In genomic region chr12:69300391-69300790, GRCm38 (mm10) we compare ENCODE assay signal across 22 mouse cellular contexts.
"Had no signal": no experiment of that assay in that cellular context is flagged by ENCODE, and none has a peak within 500 bp of the region (broad histone marks: within the 10 kb centered on the region; RNA-seq: fewer than 3 reads in every experiment).

No protein-coding gene starts in this region.

- H3K27ac ChIP-seq: heart, embryonic 10.5 days; hindbrain, embryonic 13.5 days; hindbrain, embryonic 15.5 days; hindbrain, postnatal 0 days; kidney, embryonic 15.5 days; limb, embryonic 13.5 days; limb, embryonic 15.5 days; liver, embryonic 15.5 days had no signal

- ATAC-seq: hindbrain, postnatal 0 days had no signal

- DNase-seq: gastrocnemius, postnatal 14 days; gastrocnemius, postnatal 36 days; heart, adult 18-20 months; heart, postnatal 10 days; heart, postnatal 36 days; kidney, adult 11 months; kidney, adult 2 months; kidney, adult 9 months; kidney, postnatal 14 days; kidney, postnatal 36 days; layer of hippocampus, adult 9-11 months; layer of hippocampus, postnatal 36 days; left cerebral cortex, postnatal 4 days had no signal

- H3K9me3 ChIP-seq: heart, embryonic 10.5 days; heart, embryonic 12.5 days; hindbrain, embryonic 13.5 days; hindbrain, embryonic 15.5 days; kidney, embryonic 15.5 days; limb, embryonic 13.5 days; limb, embryonic 15.5 days; liver, embryonic 15.5 days had no signal

- H3K4me2 ChIP-seq: heart, embryonic 12.5 days; hindbrain, embryonic 13.5 days; hindbrain, embryonic 15.5 days; kidney, embryonic 15.5 days; limb, embryonic 13.5 days; limb, embryonic 15.5 days; liver, embryonic 15.5 days had no signal

- H3K27me3 ChIP-seq: heart, embryonic 12.5 days; hindbrain, embryonic 13.5 days; hindbrain, embryonic 15.5 days; kidney, embryonic 15.5 days; limb, embryonic 13.5 days; limb, embryonic 15.5 days; liver, embryonic 15.5 days had no signal

- H3K9ac ChIP-seq: heart, embryonic 12.5 days; hindbrain, embryonic 13.5 days; hindbrain, embryonic 15.5 days; kidney, embryonic 15.5 days; limb, embryonic 13.5 days; limb, embryonic 15.5 days; liver, embryonic 15.5 days had no signal

- H3K4me3 ChIP-seq: heart, embryonic 10.5 days; heart, embryonic 12.5 days; hindbrain, embryonic 13.5 days; hindbrain, embryonic 15.5 days; kidney, embryonic 15.5 days; limb, embryonic 13.5 days; limb, embryonic 15.5 days; liver, embryonic 15.5 days had no signal
